Mouse (Mus musculus) ES-E14 (cell line): Measurements from ENCODE around the gene Crygb. TPM values are rescaled to one million over a fixed set of nuclear protein-coding genes. Genes with fewer than 3 reads are reported as not detected.

ENCODE experiments used
- DNase-seq: peaks from one replicate; pipeline ENCODE4 v3.0.0-alpha.2; 2013; ENCODE audit warnings: low read depth, low spot score
- H3K27ac ChIP-seq: 2 replicates; pipeline ENCODE4 v1.5.1; 2012; ENCODE audit warnings: low read depth, mild to moderate bottlenecking, low read length, moderate library complexity, mixed read lengths; ENCODE audit not compliant: poor library complexity, insufficient read depth, severe bottlenecking
- H3K36me3 ChIP-seq: 2 replicates; pipeline ENCODE4 v1.6.1; 2012; ENCODE audit warnings: mild to moderate bottlenecking, low read length, moderate library complexity, mixed read lengths; ENCODE audit not compliant: control insufficient read depth, poor library complexity, insufficient read depth, severe bottlenecking
- H3K4me1 ChIP-seq, 2 experiments: fragments of 150-350 bp in 1 of 2; sonication (generic) in 1 of 2; 2 replicates each; pipeline ENCODE4 v1.6.1; 2012; ENCODE audit warnings: low read length in 2 of 2, mild to moderate bottlenecking in 1 of 2, mixed read lengths in 1 of 2; ENCODE audit not compliant: control insufficient read depth in 2 of 2, insufficient read depth in 2 of 2, poor library complexity in 1 of 2
- H3K4me3 ChIP-seq, 2 experiments: fragments of 150-350 bp in 1 of 2; sonication (generic) in 1 of 2; 2 replicates each; pipeline ENCODE4 v1.5.1; 2012; ENCODE audit warnings: low read length in 2 of 2, low read depth in 1 of 2, mild to moderate bottlenecking in 1 of 2, mixed read lengths in 1 of 2; ENCODE audit not compliant: insufficient read depth in 1 of 2, poor library complexity in 1 of 2, severe bottlenecking in 1 of 2
- H3K9ac ChIP-seq: 2 replicates; pipeline ENCODE4 v1.6.1; 2012; ENCODE audit warnings: low read depth, mild to moderate bottlenecking, low read length, mixed read lengths; ENCODE audit not compliant: poor library complexity, insufficient read depth, severe bottlenecking
- H3K9me3 ChIP-seq: fragments of 150-350 bp; sonication (generic); 2 replicates; pipeline ENCODE4 v1.6.1; 2012; ENCODE audit warnings: low read depth, mild to moderate bottlenecking, low read length; ENCODE audit not compliant: control insufficient read depth, insufficient read depth
- CHD2 ChIP-seq: IDR thresholded peaks from 2 replicates; pipeline ENCODE4 v1.6.1; 2014; ENCODE audit warnings: mild to moderate bottlenecking, low read depth, low read length, inconsistent platforms
- HCFC1 ChIP-seq: IDR thresholded peaks from 2 replicates; pipeline ENCODE4 v1.6.1; 2012; ENCODE audit warnings: low read length, inconsistent platforms, borderline replicate concordance; ENCODE audit not compliant: insufficient read depth
- MAFK ChIP-seq: IDR thresholded peaks from 2 replicates; pipeline ENCODE4 v1.6.1; 2014; ENCODE audit warnings: mild to moderate bottlenecking, low read depth, low read length, inconsistent platforms; ENCODE audit not compliant: insufficient read depth
- ZC3H11A ChIP-seq: IDR thresholded peaks from 2 replicates; pipeline ENCODE4 v1.6.1; 2012; ENCODE audit warnings: low read depth, mild to moderate bottlenecking, inconsistent platforms, low read length, borderline replicate concordance
- ZNF384 ChIP-seq: IDR thresholded peaks from 2 replicates; pipeline ENCODE4 v1.6.1; 2012; ENCODE audit warnings: low read depth, low read length, inconsistent platforms
- in situ Hi-C, 2 experiments: fragments of 600-800 bp; cut with MboI; formaldehyde crosslinking; loops; one replicate each; pipeline ENCODE4 v1.15.1; 2025; ENCODE audit warnings: low sequenced_read_pairs in 2 of 2, inconsistent platforms in 1 of 2; ENCODE audit not compliant: unreplicated experiment in 2 of 2
- total RNA-seq: library from RNA; depleted of rRNA; stranded (reverse); fragments of 300-350 nt; gene quantifications from 2 replicates; pipeline ENCODE4 v1.2.3, GENCODE M21; 2012; rRNA removed

The Crygb gene
- total RNA-seq, 1 experiment, result 0.67 TPM

DNA sequence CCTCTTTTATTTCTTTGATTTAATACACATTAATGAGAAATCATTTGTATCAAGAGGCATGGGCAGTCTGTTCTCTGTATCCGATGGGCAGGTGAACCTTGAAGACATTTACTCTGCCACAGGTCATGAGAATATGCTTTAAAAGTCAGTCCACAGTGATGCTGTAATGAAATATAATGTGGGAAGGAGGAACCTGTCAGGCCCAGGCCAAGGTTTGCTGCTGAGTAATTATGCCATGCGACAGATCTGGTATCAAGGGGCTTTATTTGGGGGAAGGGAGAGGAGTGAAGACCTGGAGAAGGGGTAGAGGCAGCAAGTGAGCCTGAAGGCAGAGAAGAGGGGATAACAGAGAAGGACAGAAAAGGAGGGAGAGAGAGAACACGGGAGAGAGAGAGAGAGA, 42.4 kb downstream of the Crygb start:
- Histone ChIP-seq H3K4me1 (peaks cover 8 to 16% of the 10 kb centered on the region in 2 experiments; a peak in 3 of 4 replicates), H3K27ac (no peak overlapping the region), H3K4me3 (no peak overlapping the region), H3K9ac (no peak overlapping the region), H3K36me3 (no peaks in the 10 kb centered on the region), H3K9me3 (no peaks in the 10 kb centered on the region)
- DNase-seq, result no peak
- no peak for TF ChIP-seq MAFK
- TF ChIP-seq HCFC1, result no peak
- no peak for TF ChIP-seq ZNF384
- no peak for TF ChIP-seq ZC3H11A
- in situ Hi-C loops, result no loop called here

DNA sequence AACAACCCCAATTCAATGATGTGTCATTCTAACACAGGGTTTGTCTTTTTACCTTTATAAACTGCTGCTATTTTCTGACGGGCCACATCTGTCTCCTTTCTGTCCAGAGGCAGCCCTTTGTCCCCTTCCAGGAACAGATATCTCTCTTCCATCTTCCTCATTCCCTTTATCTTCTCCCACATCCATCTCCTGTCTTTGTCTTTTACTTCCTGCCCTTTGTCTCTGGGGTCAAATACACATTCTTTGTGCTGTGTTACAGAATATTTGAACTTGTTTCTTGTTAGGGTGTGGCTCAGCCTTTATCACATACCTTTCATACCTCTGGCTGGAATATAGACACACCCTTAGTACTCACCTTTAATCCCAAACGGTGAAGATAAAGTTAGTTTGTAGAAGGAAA, 44.5 kb downstream of the Crygb start:
- peak; percentile 41 for DNase-seq
- no peak overlapping the region; the same call in 1 of the 2 replicates for H3K27ac ChIP-seq
- H3K4me1 ChIP-seq, result peaks cover 8 to 16% of the 10 kb centered on the region in 2 experiments; a peak in 3 of 4 replicates
- H3K36me3 ChIP-seq, result no peaks in the 10 kb centered on the region
- H3K9ac ChIP-seq, result no peak overlapping the region
- no peak overlapping the region for H3K4me3 ChIP-seq
- H3K9me3 ChIP-seq, result no peaks in the 10 kb centered on the region
- in situ Hi-C loops, result no loop called here
- no peak for TF ChIP-seq MAFK
- TF ChIP-seq CHD2, result no peak; the same call in 1 of the 2 replicates
- no peak for TF ChIP-seq ZNF384
- TF ChIP-seq HCFC1, result no peak
- TF ChIP-seq ZC3H11A, result no peak

DNA sequence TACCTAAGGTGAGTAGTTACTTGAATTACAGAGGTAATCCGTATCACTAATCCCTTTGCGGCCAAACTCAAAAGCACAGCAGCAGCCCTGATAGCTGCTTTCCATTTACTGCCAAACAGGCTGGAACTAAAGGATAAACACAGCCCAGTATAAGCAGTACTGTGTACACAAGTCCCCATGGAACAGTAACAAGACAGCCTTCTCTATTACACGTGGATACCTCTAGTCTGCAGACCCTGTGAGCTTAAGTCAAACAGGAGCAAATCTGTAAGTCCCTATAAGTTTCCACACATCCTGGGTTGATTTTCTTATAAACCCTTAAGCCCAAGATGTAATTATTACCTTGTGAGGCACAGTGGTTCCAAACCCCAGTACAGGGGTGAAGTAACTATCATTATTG, 46.6 kb downstream of the Crygb start:
- in situ Hi-C loops, result no loop called here
- TF ChIP-seq HCFC1 (no peak), CHD2 (no peak), ZNF384 (no peak)

DNA sequence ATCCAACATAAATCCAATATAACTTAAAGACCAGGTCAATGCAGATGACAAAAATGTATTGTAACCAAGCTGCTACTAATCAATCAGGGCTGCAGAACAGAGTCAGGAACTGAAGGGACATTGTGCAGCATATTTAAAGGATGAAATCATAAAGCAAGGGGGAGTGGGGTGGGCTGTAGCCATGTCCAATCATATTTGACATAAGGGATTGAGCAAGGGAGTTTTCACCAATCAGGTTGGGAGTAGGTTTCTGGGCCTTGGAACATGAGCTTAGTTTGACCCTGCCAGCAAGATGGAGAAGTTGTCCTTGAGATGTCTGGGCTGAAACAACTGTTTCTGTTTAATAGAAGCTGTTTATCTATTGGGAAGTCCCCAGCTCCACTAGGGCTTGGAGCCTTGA, 49.4 kb downstream of the Crygb start, which contains the start of gene Akr1cl:
Gene Akr1cl (minus strand): TSS at position 119 of the 400 bp plus-strand sequence.
- H3K4me1 ChIP-seq, result peaks cover 0 to 2% of the 10 kb centered on the region in 2 experiments; a peak in 1 of 4 replicates
- no peak within 1 kb of the TSS for H3K9ac ChIP-seq
- no peak within 1 kb of the TSS for H3K27ac ChIP-seq
- no peaks in the 10 kb centered on the region for H3K36me3 ChIP-seq
- H3K4me3 ChIP-seq, result no peak within 1 kb of the TSS
- in situ Hi-C loops, result no loop called here
- no peak for DNase-seq
- no peaks in the 10 kb centered on the region for H3K9me3 ChIP-seq
- TF ChIP-seq MAFK (no peak), ZC3H11A (no peak), HCFC1 (no peak), ZNF384 (no peak), CHD2 (no peak)

More for the DNA sequence above, 46.6 kb downstream of the Crygb start:
- Histone ChIP-seq H3K9ac (no peak overlapping the region), H3K36me3 (no peaks in the 10 kb centered on the region), H3K27ac (no peak overlapping the region), H3K9me3 (no peaks in the 10 kb centered on the region), H3K4me1 (peaks cover 5 to 11% of the 10 kb centered on the region in 2 experiments; a peak in 3 of 4 replicates), H3K4me3 (no peak overlapping the region)
- no peak for DNase-seq

Other genes with a start within 250 kb of the Crygb start
- gene Plekhm3, start 125.5 kb downstream of the Crygb start, total RNA-seq, result 9.8 and 10.7 TPM in 2 replicates
- 0.37 and 1.6 TPM in 2 replicates for gene Akr1cl, start 49.5 kb downstream of the Crygb start, total RNA-seq
- gene Cryge, start 31.1 kb downstream of the Crygb start, total RNA-seq, result 0.42 and 4.3 TPM in 2 replicates
- 1.6 TPM in 1 of 2 replicates, not detected in the other for gene Crygd, start 18.8 kb downstream of the Crygb start, total RNA-seq
- gene Crygc, start 8.6 kb downstream of the Crygb start, total RNA-seq, result 1.3 TPM in 1 of 2 replicates, not detected in the other
- gene Cryga, start 21.1 kb upstream of the Crygb start, total RNA-seq, result 1.5 and 2.3 TPM in 2 replicates
- gene Gm28845, start 37.3 kb upstream of the Crygb start, total RNA-seq, result 0.58 TPM in 1 of 2 replicates, not detected in the other
- gene D630023F18Rik, start 40.9 kb upstream of the Crygb start, total RNA-seq, result 4.7 and 6.1 TPM in 2 replicates
- gene Idh1, start 104.2 kb upstream of the Crygb start, total RNA-seq, result 25.0 and 51.1 TPM in 2 replicates
- gene Pikfyve, start 104.4 kb upstream of the Crygb start, total RNA-seq, result 29.1 and 30.4 TPM in 2 replicates
- 0.09 and 0.11 TPM in 2 replicates for gene Pth2r, start 199.8 kb upstream of the Crygb start, total RNA-seq